Mouse (Mus musculus) megakaryocyte-erythroid progenitor cell, adult 5 weeks (primary cell): Measurements from ENCODE around the gene Krtap16-1. TPM values are rescaled to one million over a fixed set of nuclear protein-coding genes. Genes with fewer than 3 reads are reported as not detected.

Experiments used
- polyA plus RNA-seq: library from polyadenylated mRNA; stranded (reverse); fragments of >175 nt; gene quantifications from 2 replicates; pipeline ENCODE4 v1.2.3, GENCODE M21; 2012

Krtap16-1 gene
- polyA plus RNA-seq = not detected in 2 replicates

GRCm38 (mm10) chr11:99986180-99986647 lies at the start of gene Krtap16-1:
TSS of gene Krtap16-1 (minus strand) at chr11:99986597.

DNA sequence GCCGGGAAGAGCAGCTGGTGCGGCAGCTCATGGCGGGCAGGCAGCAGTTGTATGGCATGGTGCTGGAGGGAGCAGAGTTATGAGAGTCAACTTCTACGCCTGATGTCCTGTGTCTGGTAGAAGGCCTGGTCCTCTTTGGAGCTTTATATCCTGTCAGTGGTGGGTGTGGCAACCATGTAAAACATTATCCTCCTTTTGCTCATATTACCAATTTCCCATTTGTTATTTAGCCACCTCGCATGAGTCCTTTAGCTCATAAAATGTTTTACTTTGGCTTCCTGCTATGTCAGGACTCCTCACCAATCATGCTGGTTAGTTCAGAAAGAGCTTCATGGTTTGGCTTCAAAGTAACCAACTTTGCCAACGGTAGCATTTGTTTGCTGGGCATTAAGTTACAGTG lies 43.4 kb upstream of the Krtap16-1 start, which contains the start of gene Krt33b:
TSS of gene Krt33b (minus strand) at position 101 of the 400 bp plus-strand sequence.

GRCm38 (mm10) chr11:100016112-100016511 lies 29.7 kb upstream of the Krtap16-1 start, which contains the start of gene Krt33a:
TSS of gene Krt33a (minus strand) at chr11:100016212.

GRCm38 (mm10) chr11:99993620-99994383 lies 7.4 kb upstream of the Krtap16-1 start, which contains the start of gene Krtap17-1:
TSS of gene Krtap17-1 (minus strand) at chr11:99993994.

DNA sequence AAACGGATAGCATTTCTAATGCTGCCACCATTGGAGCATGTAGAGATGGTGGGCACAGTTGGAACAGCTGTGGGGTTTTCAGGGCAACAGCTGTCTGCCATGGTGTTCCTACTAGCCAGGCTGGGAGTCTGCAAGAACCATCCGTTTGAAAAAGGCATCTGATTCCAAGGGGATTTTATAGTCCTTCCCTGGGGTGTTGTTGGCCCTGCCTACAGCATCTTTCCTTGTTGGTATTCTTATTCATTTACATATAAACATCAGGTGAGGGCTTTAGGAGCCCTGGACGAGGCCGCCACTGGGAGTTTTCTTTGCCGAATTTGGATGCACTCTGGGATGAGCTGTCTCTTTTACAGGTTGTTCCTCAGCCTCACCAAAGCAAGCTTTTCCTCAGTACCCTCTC lies 7.4 kb downstream of the Krtap16-1 start, which contains the start of gene Krtap29-1:
TSS of gene Krtap29-1 (minus strand) at position 101 of the 400 bp plus-strand sequence.

GRCm38 (mm10) chr11:99948175-99948574 lies 38.2 kb downstream of the Krtap16-1 start, which contains the start of gene Krtap9-5:
TSS of gene Krtap9-5 (plus strand) at chr11:99948475.

DNA sequence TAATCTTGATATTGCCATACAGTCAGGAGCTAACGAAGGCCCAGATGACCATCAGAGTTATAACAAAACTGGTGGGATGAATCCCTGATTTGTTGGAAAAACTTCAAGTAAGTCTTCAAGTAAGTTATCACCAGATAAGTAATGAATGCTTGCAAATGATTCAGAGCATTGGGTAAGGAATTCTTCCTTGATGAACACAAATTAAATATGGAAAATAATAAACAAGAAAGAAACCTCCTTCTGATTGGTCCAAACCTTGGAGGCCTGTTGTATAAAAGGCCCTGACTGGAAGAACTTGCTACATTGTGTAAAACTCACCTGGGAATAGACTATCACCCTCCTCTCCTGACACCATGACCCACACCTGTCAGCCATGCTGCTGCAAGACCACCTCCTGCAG lies 50.4 kb downstream of the Krtap16-1 start, which contains the start of gene Krtap31-2:
TSS of gene Krtap31-2 (plus strand) at position 301 of the 400 bp plus-strand sequence.

Other genes starting within 250 kb of the Krtap16-1 start
- gene Gm11595, start 213.7 kb downstream of the Krtap16-1 start, polyA plus RNA-seq = not detected in 2 replicates
- not detected in 2 replicates for gene Krtap4-8, start 205.9 kb downstream of the Krtap16-1 start, polyA plus RNA-seq
- gene Krtap4-9, start 201.4 kb downstream of the Krtap16-1 start, polyA plus RNA-seq = not detected in 2 replicates
- gene Gm11596, start 193.1 kb downstream of the Krtap16-1 start, polyA plus RNA-seq = not detected in 2 replicates
- not detected in 2 replicates for gene Gm11569, start 187.7 kb downstream of the Krtap16-1 start, polyA plus RNA-seq
- not detected in 2 replicates for gene Gm11554, start 182.2 kb downstream of the Krtap16-1 start, polyA plus RNA-seq
- not detected in 2 replicates for gene Krtap4-13, start 176.7 kb downstream of the Krtap16-1 start, polyA plus RNA-seq
- not detected in 2 replicates for gene Gm11564, start 170.9 kb downstream of the Krtap16-1 start, polyA plus RNA-seq
- gene 2300003K06Rik, start 148.5 kb downstream of the Krtap16-1 start, polyA plus RNA-seq = not detected in 2 replicates
- gene Krtap4-16, start 135.0 kb downstream of the Krtap16-1 start, polyA plus RNA-seq = not detected in 2 replicates
- not detected in 2 replicates for gene Gm11568, start 128.7 kb downstream of the Krtap16-1 start, polyA plus RNA-seq
- not detected in 2 replicates for gene Gm11559, start 122.1 kb downstream of the Krtap16-1 start, polyA plus RNA-seq
- gene Krtap9-1, start 113.2 kb downstream of the Krtap16-1 start, polyA plus RNA-seq = not detected in 2 replicates
- gene Gm11567, start 107.4 kb downstream of the Krtap16-1 start, polyA plus RNA-seq = not detected in 2 replicates
- gene Krtap31-1, start 78.7 kb downstream of the Krtap16-1 start, polyA plus RNA-seq = not detected in 2 replicates
- gene Gm11565, start 71.8 kb downstream of the Krtap16-1 start, polyA plus RNA-seq = not detected in 2 replicates
- not detected in 2 replicates for gene Krtap31-2, start 50.3 kb downstream of the Krtap16-1 start, polyA plus RNA-seq
- not detected in 2 replicates for gene Krtap9-5, start 38.1 kb downstream of the Krtap16-1 start, polyA plus RNA-seq
- not detected in 2 replicates for gene Krtap29-1, start 7.5 kb downstream of the Krtap16-1 start, polyA plus RNA-seq
- not detected in 2 replicates for gene Krtap17-1, start 7.4 kb upstream of the Krtap16-1 start, polyA plus RNA-seq
- gene Krt33a, start 29.6 kb upstream of the Krtap16-1 start, polyA plus RNA-seq = not detected in 2 replicates
- not detected in 2 replicates for gene Krt33b, start 43.3 kb upstream of the Krtap16-1 start, polyA plus RNA-seq
- not detected in 2 replicates for gene Krt34, start 55.0 kb upstream of the Krtap16-1 start, polyA plus RNA-seq
- not detected in 2 replicates for gene Krt31, start 64.0 kb upstream of the Krtap16-1 start, polyA plus RNA-seq
- gene Krt32, start 101.6 kb upstream of the Krtap16-1 start, polyA plus RNA-seq = not detected in 2 replicates
- gene Krt35, start 109.6 kb upstream of the Krtap16-1 start, polyA plus RNA-seq = not detected in 2 replicates
- gene Krt36, start 119.0 kb upstream of the Krtap16-1 start, polyA plus RNA-seq = not detected in 2 replicates
- gene Krt13, start 135.0 kb upstream of the Krtap16-1 start, polyA plus RNA-seq = not detected in 2 replicates
- not detected in 2 replicates for gene Krt15, start 149.3 kb upstream of the Krtap16-1 start, polyA plus RNA-seq
- not detected in 2 replicates for gene Krt19, start 162.1 kb upstream of the Krtap16-1 start, polyA plus RNA-seq
- gene Krt9, start 206.6 kb upstream of the Krtap16-1 start, polyA plus RNA-seq = not detected in 2 replicates
- 0.14 and 0.15 TPM in 2 replicates for gene Krt14, start 221.0 kb upstream of the Krtap16-1 start, polyA plus RNA-seq